Mouse (Mus musculus) stomach, postnatal 0 days (tissue): Measurements from ENCODE around the gene Cacna1b.

Experiments used
- CTCF ChIP-seq: IDR thresholded peaks from 2 replicates; pipeline ENCODE4 v1.5.1; 2016; ENCODE audit warnings: antibody characterized with exemption, low read depth, mild to moderate bottlenecking, moderate library complexity
- EP300 ChIP-seq: optimal IDR thresholded peaks from 2 replicates; pipeline ENCODE3; 2016; ENCODE audit warnings: antibody characterized with exemption

DNA sequence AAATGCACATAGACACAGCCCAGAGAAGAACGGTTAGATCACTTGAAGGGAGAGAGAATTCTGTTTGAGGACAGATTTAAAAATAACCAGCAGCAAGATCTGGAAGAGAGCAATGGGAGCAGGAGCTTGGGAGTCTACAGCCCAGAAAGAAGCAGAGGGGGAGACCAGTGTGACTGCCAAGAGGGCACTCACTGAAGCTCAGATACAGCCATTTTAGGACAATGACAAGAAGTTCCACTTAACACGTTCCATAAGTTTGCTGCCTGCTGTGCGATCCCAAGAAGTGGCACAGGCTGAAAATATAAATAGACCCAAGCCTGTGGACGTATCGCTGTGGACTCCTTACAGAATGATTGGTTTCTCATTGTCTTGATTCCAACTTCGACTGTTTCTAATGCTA, 206.6 kb downstream of the Cacna1b start:
- TF ChIP-seq CTCF: no peak
- TF ChIP-seq EP300: no peak
